Mouse (Mus musculus): ENCODE data around the gene Eef1g. TPM values are rescaled to one million over a fixed set of nuclear protein-coding genes. Genes with fewer than 3 reads are reported as not detected.
"Not testable (repeated sequence)": the region's sequence is repeated elsewhere in the genome, so short reads cannot be mapped to it uniquely, and the experiment has no call there.

Gene Eef1g
- polyA plus RNA-seq, 1 experiment from 2014 or later = 383 TPM

GRCm38 (mm10) chr19:8950190-8950589 is 16.7 kb upstream of the Eef1g start:
- Histone ChIP-seq H3K4me2 (no peak overlapping the region), H3K36me3 (peaks cover 61% of the 10 kb centered on the region), H3K27me3 (replicated peaks) (no peaks in the 10 kb centered on the region), H3K9me3 (no peaks in the 10 kb centered on the region), H3K9ac (no peak overlapping the region), H3K4me1 (peaks cover 20% of the 10 kb centered on the region), H3K27ac (no peak overlapping the region), H3K4me3 (replicated peaks) (no peak overlapping the region)
- 88% methylated on average over 5 of the region's 5 CpGs for WGBS
- no peak for ATAC-seq (ENCODE audit: insufficient read depth, low FRiP score, low read depth)

GRCm38 (mm10) chr19:8952241-8952640 is 14.6 kb upstream of the Eef1g start:
- no peak overlapping the region for H3K9ac ChIP-seq
- H3K4me1 ChIP-seq = peaks cover 16% of the 10 kb centered on the region; the same call in 1 of the 2 replicates
- H3K4me2 ChIP-seq = no peak overlapping the region
- peak overlapping the region; percentile 83; the same call in 1 of the 2 replicates for H3K27ac ChIP-seq
- no peaks in the 10 kb centered on the region for H3K27me3 ChIP-seq (replicated peaks)
- H3K9me3 ChIP-seq = no peaks in the 10 kb centered on the region
- no peak overlapping the region for H3K4me3 ChIP-seq (replicated peaks)
- WGBS = 91% methylated on average over 9 of the region's 9 CpGs
- H3K36me3 ChIP-seq = peaks cover 48% of the 10 kb centered on the region
- ATAC-seq (ENCODE audit: insufficient read depth, low FRiP score, low read depth) = no peak

GRCm38 (mm10) chr19:8953135-8954039 is 13.5 kb upstream of the Eef1g start, which contains the start of gene Tut1:
Tut1 (plus strand) TSS chr19:8953847.
- H3K4me2 ChIP-seq = peak within 1 kb of the TSS; percentile 79
- H3K4me1 ChIP-seq = peaks cover 16% of the 10 kb centered on the region; the same call in 1 of the 2 replicates
- no peaks in the 10 kb centered on the region for H3K27me3 ChIP-seq (replicated peaks)
- no peaks in the 10 kb centered on the region for H3K9me3 ChIP-seq
- peak within 1 kb of the TSS; percentile 92 for H3K4me3 ChIP-seq (replicated peaks)
- H3K36me3 ChIP-seq = peaks cover 36% of the 10 kb centered on the region
- peak within 1 kb of the TSS; percentile 77 for H3K9ac ChIP-seq
- ATAC-seq (ENCODE audit: insufficient read depth, low FRiP score, low read depth) = peak; percentile 95
- H3K27ac ChIP-seq = peak within 1 kb of the TSS; percentile 83
- WGBS = 3% methylated on average over 46 of the region's 46 CpGs

GRCm38 (mm10) chr19:8954171-8954570 is 12.7 kb upstream of the Eef1g start:
- WGBS = 10% methylated on average over 9 of the region's 9 CpGs
- Histone ChIP-seq H3K9ac (peak overlapping the region; percentile 77), H3K9me3 (no peaks in the 10 kb centered on the region)

GRCm38 (mm10) chr19:8962256-8962655 is 4.6 kb upstream of the Eef1g start:
- H3K36me3 ChIP-seq = peaks cover 62% of the 10 kb centered on the region

More at GRCm38 (mm10) chr19:8954171-8954570, 12.7 kb upstream of the Eef1g start:
- Histone ChIP-seq H3K27ac (peak overlapping the region; percentile 82), H3K27me3 (replicated peaks) (no peaks in the 10 kb centered on the region), H3K4me1 (peaks cover 16% of the 10 kb centered on the region; the same call in 1 of the 2 replicates), H3K4me3 (replicated peaks) (peak overlapping the region; percentile 92), H3K36me3 (peaks cover 31% of the 10 kb centered on the region), H3K4me2 (peak overlapping the region; percentile 79)
- ATAC-seq (ENCODE audit: insufficient read depth, low FRiP score, low read depth) = no peak

GRCm38 (mm10) chr19:8965075-8965474 is 1.8 kb upstream of the Eef1g start:
- Histone ChIP-seq H3K4me2 (no peak overlapping the region), H3K36me3 (peaks cover 60% of the 10 kb centered on the region), H3K4me3 (replicated peaks) (no peak overlapping the region), H3K27ac (no peak overlapping the region), H3K27me3 (replicated peaks) (no peaks in the 10 kb centered on the region), H3K9ac (no peak overlapping the region), H3K4me1 (peaks cover 6% of the 10 kb centered on the region; the same call in 1 of the 2 replicates), H3K9me3 (no peaks in the 10 kb centered on the region)
- 83% methylated on average over 11 of the region's 11 CpGs for WGBS
- no peak for ATAC-seq (ENCODE audit: insufficient read depth, low FRiP score, low read depth)

More at GRCm38 (mm10) chr19:8962256-8962655, 4.6 kb upstream of the Eef1g start:
- ATAC-seq (ENCODE audit: insufficient read depth, low FRiP score, low read depth) = no peak
- Histone ChIP-seq H3K4me1 (peaks cover 6% of the 10 kb centered on the region; the same call in 1 of the 2 replicates), H3K27ac (no peak overlapping the region), H3K9me3 (no peaks in the 10 kb centered on the region), H3K27me3 (replicated peaks) (no peaks in the 10 kb centered on the region), H3K4me3 (replicated peaks) (no peak overlapping the region), H3K4me2 (no peak overlapping the region), H3K9ac (no peak overlapping the region)
- WGBS = 81% methylated on average over 2 of the region's 2 CpGs

- peak overlapping the region; percentile 60 for H3K4me2 ChIP-seq
- no peaks in the 10 kb centered on the region for H3K9me3 ChIP-seq
- H3K27ac ChIP-seq = peak overlapping the region; percentile 95
- H3K9ac ChIP-seq = 0 out of 2 replicates have a peak overlapping the region, but pooled peaks have one; percentile 26
- peaks cover 60% of the 10 kb centered on the region for H3K36me3 ChIP-seq
- H3K27me3 ChIP-seq (replicated peaks) = no peaks in the 10 kb centered on the region
- ATAC-seq (ENCODE audit: insufficient read depth, low FRiP score, low read depth) = no peak
- peaks cover 6% of the 10 kb centered on the region; the same call in 1 of the 2 replicates for H3K4me1 ChIP-seq
- 68% methylated on average over 8 of the region's 8 CpGs for WGBS
- H3K4me3 ChIP-seq (replicated peaks) = peak overlapping the region; percentile 82
Measured at GRCm38 (mm10) chr19:8965771-8966170, 1.1 kb upstream of the Eef1g start.

- ATAC-seq (ENCODE audit: insufficient read depth, low FRiP score, low read depth) = no peak
- peak overlapping the region; percentile 60 for H3K4me2 ChIP-seq
- no peaks in the 10 kb centered on the region for H3K9me3 ChIP-seq
- H3K27me3 ChIP-seq (replicated peaks) = no peaks in the 10 kb centered on the region
- H3K9ac ChIP-seq = peak overlapping the region; percentile 53; the same call in 1 of the 2 replicates
- 29% methylated on average over 5 of the region's 5 CpGs for WGBS
- H3K4me1 ChIP-seq = peaks cover 6% of the 10 kb centered on the region; the same call in 1 of the 2 replicates
- H3K4me3 ChIP-seq (replicated peaks) = peak overlapping the region; percentile 82
- H3K27ac ChIP-seq = peak overlapping the region; percentile 95
- H3K36me3 ChIP-seq = peaks cover 62% of the 10 kb centered on the region
Measured at GRCm38 (mm10) chr19:8966198-8966589, 647 bp upstream of the Eef1g start.

- H3K9ac ChIP-seq = peak overlapping the region; percentile 87
- no peak for ATAC-seq (ENCODE audit: insufficient read depth, low FRiP score, low read depth)
- no peaks in the 10 kb centered on the region for H3K9me3 ChIP-seq
- H3K4me1 ChIP-seq = peaks cover 6% of the 10 kb centered on the region; the same call in 1 of the 2 replicates
- H3K27me3 ChIP-seq (replicated peaks) = no peaks in the 10 kb centered on the region
- H3K27ac ChIP-seq = peak overlapping the region; percentile 72
- H3K36me3 ChIP-seq = peaks cover 63% of the 10 kb centered on the region
- H3K4me2 ChIP-seq = peak overlapping the region; percentile 78
- under 1% methylated on average over 8 of the region's 8 CpGs for WGBS
- peak overlapping the region; percentile 82 for H3K4me3 ChIP-seq (replicated peaks)
Measured at GRCm38 (mm10) chr19:8967373-8967743, 517 bp downstream of the Eef1g start.

- no peak for ATAC-seq (ENCODE audit: insufficient read depth, low FRiP score, low read depth)
- no peaks in the 10 kb centered on the region for H3K9me3 ChIP-seq
- peaks cover 63% of the 10 kb centered on the region for H3K36me3 ChIP-seq
- peak overlapping the region; percentile 87 for H3K9ac ChIP-seq
- H3K4me3 ChIP-seq (replicated peaks) = peak overlapping the region; percentile 82
- H3K27ac ChIP-seq = peak overlapping the region; percentile 72; the same call in 1 of the 2 replicates
- no peaks in the 10 kb centered on the region for H3K27me3 ChIP-seq (replicated peaks)
- peaks cover 6% of the 10 kb centered on the region; the same call in 1 of the 2 replicates for H3K4me1 ChIP-seq
- WGBS = 2% methylated on average over 9 of the region's 9 CpGs
- peak overlapping the region; percentile 78 for H3K4me2 ChIP-seq
Measured at GRCm38 (mm10) chr19:8967893-8968292, 1.1 kb downstream of the Eef1g start.

GRCm38 (mm10) chr19:8972491-8972890 is 5.7 kb downstream of the Eef1g start:
- H3K36me3 ChIP-seq = peaks cover 69% of the 10 kb centered on the region
- not testable (repeated sequence) for H3K27ac ChIP-seq; H3K4me3 ChIP-seq (replicated peaks); H3K9me3 ChIP-seq; H3K4me1 ChIP-seq; ATAC-seq (ENCODE audit: insufficient read depth, low FRiP score, low read depth); H3K9ac ChIP-seq; H3K27me3 ChIP-seq (replicated peaks); H3K4me2 ChIP-seq
- 74% methylated on average over 8 of the region's 8 CpGs for WGBS

- Histone ChIP-seq H3K27me3 (replicated peaks) (no peaks in the 10 kb centered on the region), H3K36me3 (peaks cover 83% of the 10 kb centered on the region), H3K9ac (no peak overlapping the region), H3K9me3 (no peaks in the 10 kb centered on the region), H3K4me2 (no peak overlapping the region), H3K4me3 (replicated peaks) (no peak overlapping the region), H3K4me1 (no peaks in the 10 kb centered on the region), H3K27ac (no peak overlapping the region)
- no peak for ATAC-seq (ENCODE audit: insufficient read depth, low FRiP score, low read depth)
- WGBS = 90% methylated on average over 1 of the region's 1 CpGs
Measured at GRCm38 (mm10) chr19:8974638-8975037, 7.8 kb downstream of the Eef1g start.

Data from stomach, embryonic 15.5 days (tissue).